Mouse (Mus musculus) liver, embryonic 14.5 days (tissue): Measurements from ENCODE around the gene Bcl2. TPM values are rescaled to one million over a fixed set of nuclear protein-coding genes. Genes with fewer than 3 reads are reported as not detected.

Experiments used
- ATAC-seq: fragments of 200-750 bp; cut with Nextera tagmentation; 2 replicates; pipeline ENCODE4 v1.8.0; 2017; ENCODE audit warnings: moderate number of reproducible peaks, mild to moderate bottlenecking, moderate library complexity; ENCODE audit not compliant: insufficient read depth
- DNase-seq, 3 experiments: peaks; one replicate each; pipeline ENCODE4 v3.0.0-alpha.2; 2012 to 2013; ENCODE audit warnings: low read depth in 3 of 3, low spot score in 3 of 3
- H3K27ac ChIP-seq: fragments of 300-500 bp; sonication (generic); 2 replicates; pipeline ENCODE4 v1.5.1; 2014; ENCODE audit warnings: moderate library complexity, mild to moderate bottlenecking, control low read depth, inconsistent platforms
- H3K27me3 ChIP-seq: fragments of 300-500 bp; sonication (generic); 2 replicates; pipeline ENCODE4 v1.6.1; 2014; ENCODE audit warnings: mild to moderate bottlenecking, low read length, moderate library complexity; ENCODE audit not compliant: control insufficient read depth, insufficient read depth
- H3K36me3 ChIP-seq: fragments of 300-500 bp; sonication (generic); replicated peaks from 2 replicates; pipeline ENCODE4 v1.6.1; 2014; ENCODE audit warnings: low read depth; ENCODE audit not compliant: control insufficient read depth, insufficient read depth
- H3K4me1 ChIP-seq, 2 experiments: fragments of 200-500 bp in 1 of 2; fragments of 300-500 bp in 1 of 2; sonication (generic) in 1 of 2; replicated peaks; 2 replicates each; pipeline ENCODE4 v1.6.1; 2012 to 2014; ENCODE audit warnings: antibody characterized with exemption in 1 of 2, inconsistent platforms in 1 of 2, low read length in 1 of 2; ENCODE audit not compliant: control insufficient read depth in 2 of 2, insufficient read depth in 2 of 2
- H3K4me2 ChIP-seq: fragments of 300-500 bp; sonication (generic); 2 replicates; pipeline ENCODE4 v1.6.1; 2014; ENCODE audit warnings: low read depth, mild to moderate bottlenecking, control low read depth, moderate library complexity
- H3K4me3 ChIP-seq, 2 experiments: fragments of 200-500 bp in 1 of 2; fragments of 300-500 bp in 1 of 2; sonication (generic) in 1 of 2; 2 replicates each; pipeline ENCODE4 v1.5.1; 2012 to 2014; ENCODE audit warnings: low read depth in 2 of 2, low read length in 2 of 2, mild to moderate bottlenecking in 2 of 2, control low read depth in 1 of 2, inconsistent platforms in 1 of 2, moderate library complexity in 1 of 2; ENCODE audit not compliant: insufficient read depth in 1 of 2
- H3K9ac ChIP-seq: fragments of 300-500 bp; sonication (generic); replicated peaks from 2 replicates; pipeline ENCODE4 v1.6.1; 2014; ENCODE audit warnings: mild to moderate bottlenecking, control low read depth, moderate library complexity
- H3K9me3 ChIP-seq: fragments of 300-500 bp; sonication (generic); 2 replicates; pipeline ENCODE4 v1.6.1; 2016; ENCODE audit warnings: low read length, mixed read lengths; ENCODE audit not compliant: control insufficient read depth
- CTCF ChIP-seq: IDR thresholded peaks from 2 replicates; pipeline ENCODE4 v1.5.1; 2016; ENCODE audit warnings: antibody characterized with exemption, low read depth, control low read depth
- EP300 ChIP-seq: IDR thresholded peaks from 2 replicates; pipeline ENCODE4 v1.6.1; 2016; ENCODE audit warnings: antibody characterized with exemption, low read depth
- WGBS: fragments of 180-500 bp; shearing (Covaris S2); extraction: QIAGEN DNeasy Blood & Tissue Kit; methylation state at CpG from one replicate; pipeline ENCODE4 v1.1.7; 2014; ENCODE audit not compliant: insufficient replicate concordance; 5-methylcytosine and 5-hydroxymethylcytosine counted together
- polyA plus RNA-seq, 2 experiments: library from polyadenylated mRNA; depleted of rRNA in 1 of 2; stranded (reverse) in 1 of 2; unstranded in 1 of 2; fragments of >200 nt; fragmentation: Nextera tagmentation in 1 of 2; extraction: Ambion mirVana in 1 of 2; gene quantifications; 2 replicates each; pipeline versions ENCODE4 v1.2.1 to v1.2.3; 2012 to 2014

Gene Bcl2
- polyA plus RNA-seq, 2 experiments, result 0.38 to 0.43 TPM

- no peak for TF ChIP-seq EP300
- TF ChIP-seq CTCF, result no peak
- ATAC-seq (no peak), DNase-seq (no peak)
- no peaks in the 10 kb centered on the region for H3K9me3 ChIP-seq
- no peak overlapping the region for H3K9ac ChIP-seq
- H3K27ac ChIP-seq, result no peak overlapping the region
- H3K4me2 ChIP-seq, result no peak overlapping the region
- no peak overlapping the region for H3K4me3 ChIP-seq
- H3K4me1 ChIP-seq, result peaks cover 0 to 9% of the 10 kb centered on the region in 2 experiments; a peak in 2 of 4 replicates
- H3K27me3 ChIP-seq, result no peaks in the 10 kb centered on the region
- WGBS, result 52% methylated on average over 2 of the region's 2 CpGs
- H3K36me3 ChIP-seq, result no peaks in the 10 kb centered on the region
Observed at GRCm38 (mm10) chr1:106685702-106686101, 28.4 kb downstream of the Bcl2 start.

GRCm38 (mm10) chr1:106684546-106684945 is 29.5 kb downstream of the Bcl2 start:
- H3K27me3 ChIP-seq, result no peaks in the 10 kb centered on the region
- H3K4me2 ChIP-seq, result no peak overlapping the region
- ATAC-seq (no peak), DNase-seq (no peak)
- no peaks in the 10 kb centered on the region for H3K9me3 ChIP-seq
- peaks cover 0 to 9% of the 10 kb centered on the region in 2 experiments; a peak in 2 of 4 replicates for H3K4me1 ChIP-seq
- no peaks in the 10 kb centered on the region for H3K36me3 ChIP-seq
- 50% methylated on average over 3 of the region's 3 CpGs for WGBS
- H3K4me3 ChIP-seq, result no peak overlapping the region
- no peak overlapping the region for H3K9ac ChIP-seq
- no peak overlapping the region for H3K27ac ChIP-seq
- TF ChIP-seq CTCF (no peak), EP300 (no peak)

DNA sequence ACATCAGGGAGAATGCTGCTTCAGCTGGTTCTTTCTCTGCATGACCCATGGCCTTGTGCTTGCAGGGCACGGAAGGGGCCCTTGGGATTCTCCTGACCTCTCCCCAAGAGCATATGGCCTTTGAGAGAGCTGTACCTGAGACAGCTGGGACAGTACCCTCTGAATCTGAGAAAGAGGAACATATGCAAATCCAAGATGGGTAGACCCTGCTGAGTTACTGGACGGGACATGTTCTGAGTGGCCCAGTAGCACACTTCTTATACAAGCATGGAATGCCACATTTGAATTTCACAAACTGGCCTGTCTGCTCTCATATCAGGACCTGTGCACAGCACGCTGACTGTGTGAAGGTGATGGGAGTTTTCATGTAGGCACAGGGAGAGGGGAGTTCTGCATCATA is 31.2 kb downstream of the Bcl2 start:
- DNase-seq (no peak), ATAC-seq (no peak)
- 55% methylated on average over 3 of the region's 3 CpGs for WGBS
- H3K36me3 ChIP-seq, result no peaks in the 10 kb centered on the region
- H3K9ac ChIP-seq, result no peak overlapping the region
- no peak overlapping the region for H3K4me2 ChIP-seq
- peaks cover 0 to 9% of the 10 kb centered on the region in 2 experiments; a peak in 2 of 4 replicates for H3K4me1 ChIP-seq
- no peak overlapping the region for H3K4me3 ChIP-seq
- H3K27me3 ChIP-seq, result no peaks in the 10 kb centered on the region
- H3K27ac ChIP-seq, result no peak overlapping the region
- no peaks in the 10 kb centered on the region for H3K9me3 ChIP-seq
- no peak for TF ChIP-seq CTCF
- TF ChIP-seq EP300, result no peak

DNA sequence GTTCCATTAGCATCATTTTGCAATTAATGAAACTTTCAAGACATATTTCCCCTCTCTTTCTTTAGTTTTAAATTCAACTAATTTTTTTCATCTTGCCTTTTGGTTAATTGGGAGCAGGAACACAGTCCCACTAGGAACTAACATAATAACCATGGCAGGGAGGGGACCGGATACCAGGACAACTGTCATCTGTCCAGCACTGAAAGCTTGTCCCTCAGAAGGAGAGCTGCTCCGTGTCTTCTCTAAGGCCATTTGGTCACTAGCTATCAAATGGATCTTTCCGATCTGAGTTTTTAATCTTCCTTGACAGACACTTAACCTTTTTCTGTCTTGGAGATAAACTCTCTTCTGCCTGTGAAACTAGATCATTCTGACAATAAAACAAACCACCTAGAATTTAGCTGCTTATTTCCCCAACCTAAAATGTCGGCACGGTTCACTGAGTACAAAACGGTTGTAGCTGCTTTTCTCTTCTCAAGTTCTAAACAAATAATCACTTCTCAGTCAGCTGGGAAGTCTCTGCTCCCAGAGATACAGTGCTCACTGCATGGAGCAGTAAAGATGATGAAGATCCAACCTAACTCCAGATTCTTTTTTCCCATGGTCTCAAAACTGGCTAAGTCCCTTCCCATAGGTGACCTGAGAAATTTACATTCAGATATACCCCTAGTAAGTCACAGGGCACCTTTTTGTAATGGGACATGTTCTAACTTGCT is 34.1 kb downstream of the Bcl2 start:
- Histone ChIP-seq H3K27me3 (no peaks in the 10 kb centered on the region), H3K4me1 (no peaks in the 10 kb centered on the region), H3K4me3 (no peak overlapping the region), H3K9me3 (no peaks in the 10 kb centered on the region), H3K4me2 (no peak overlapping the region), H3K36me3 (no peaks in the 10 kb centered on the region), H3K27ac (no peak overlapping the region), H3K9ac (no peak overlapping the region)
- 76% methylated on average over 6 of the region's 6 CpGs for WGBS
- no peak for DNase-seq
- ATAC-seq, result no peak
- TF ChIP-seq CTCF, result no peak
- no peak for TF ChIP-seq EP300

DNA sequence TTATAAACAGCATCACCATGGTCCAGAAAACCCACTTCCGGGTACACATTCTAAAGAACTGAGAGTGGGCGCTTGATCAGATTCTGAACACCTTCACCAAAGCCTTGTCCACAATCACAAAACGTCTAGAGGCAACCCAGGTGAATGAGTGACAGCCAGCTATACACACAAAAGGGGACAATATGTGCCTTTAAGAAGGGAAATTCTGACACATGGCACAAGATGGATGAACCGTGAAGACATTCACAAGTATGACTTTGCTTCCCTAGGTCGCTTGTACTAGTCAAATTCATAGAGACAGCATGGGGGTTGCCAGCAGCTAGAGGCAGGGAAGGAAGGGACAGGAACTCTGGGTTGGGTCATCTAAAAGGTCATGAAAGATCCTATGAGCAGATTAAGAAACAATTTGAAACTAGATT is 36.0 kb downstream of the Bcl2 start:
- WGBS, result 52% methylated on average over 5 of the region's 5 CpGs
- Histone ChIP-seq H3K9ac (no peak overlapping the region), H3K36me3 (no peaks in the 10 kb centered on the region), H3K4me3 (no peak overlapping the region), H3K27me3 (no peaks in the 10 kb centered on the region), H3K27ac (no peak overlapping the region), H3K9me3 (no peaks in the 10 kb centered on the region), H3K4me1 (no peaks in the 10 kb centered on the region), H3K4me2 (no peak overlapping the region)
- TF ChIP-seq CTCF (no peak), EP300 (no peak)
- no peak for DNase-seq
- no peak for ATAC-seq
